Mouse (Mus musculus) cerebellum, adult 18-20 months (tissue): ENCODE data around the gene Ddc.

Experiments
- DNase-seq, 2 experiments: peaks; one replicate each; pipeline ENCODE4 v3.0.0; 2021

Ddc gene

GRCm38 (mm10) chr11:11776071-11776821 is 121.7 kb downstream of the Ddc start:
- no peak for DNase-seq

DNA sequence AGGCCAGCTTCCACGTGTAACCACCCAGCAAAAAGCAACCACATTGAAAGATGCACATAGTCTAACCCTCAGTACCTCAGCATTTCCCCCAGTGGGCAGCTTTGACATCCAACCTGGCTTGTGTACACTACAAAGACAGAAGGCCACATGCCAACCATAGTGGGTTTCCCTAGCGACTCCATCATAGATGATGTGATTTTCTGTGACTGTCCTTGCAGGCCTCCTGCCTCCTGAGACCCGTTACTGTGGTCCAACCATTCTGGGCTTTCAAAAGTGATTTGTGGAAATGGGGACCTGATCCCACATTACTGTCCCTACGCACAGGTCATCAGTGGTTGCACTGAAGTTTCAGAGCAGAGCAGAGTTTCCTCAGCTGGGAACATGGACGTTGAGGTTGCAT is 123.1 kb downstream of the Ddc start:
- DNase-seq, result no peak

DNA sequence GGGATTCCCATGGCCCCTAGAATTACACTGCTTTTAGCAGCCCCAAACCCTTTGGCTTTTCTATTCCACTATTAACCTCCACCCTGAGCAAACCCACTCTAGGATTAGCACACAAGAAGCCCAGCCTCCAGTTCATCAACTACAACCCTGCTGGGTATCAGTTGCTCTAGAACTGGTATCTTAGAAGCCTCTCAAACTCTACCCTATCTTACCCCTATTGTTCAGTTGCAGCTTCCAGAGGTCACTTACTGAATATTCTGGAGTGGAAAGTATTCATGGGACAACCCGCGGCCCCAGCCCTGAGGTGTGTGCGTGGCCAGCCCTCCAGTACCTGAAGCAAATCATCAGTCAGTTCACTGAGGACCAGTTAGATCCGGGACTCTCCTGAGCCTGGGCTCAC is 123.6 kb downstream of the Ddc start:
- no peak for DNase-seq

GRCm38 (mm10) chr11:11772196-11772595 is 125.7 kb downstream of the Ddc start:
- no peak for DNase-seq

GRCm38 (mm10) chr11:11770691-11771090 is 127.3 kb downstream of the Ddc start:
- no peak for DNase-seq

DNA sequence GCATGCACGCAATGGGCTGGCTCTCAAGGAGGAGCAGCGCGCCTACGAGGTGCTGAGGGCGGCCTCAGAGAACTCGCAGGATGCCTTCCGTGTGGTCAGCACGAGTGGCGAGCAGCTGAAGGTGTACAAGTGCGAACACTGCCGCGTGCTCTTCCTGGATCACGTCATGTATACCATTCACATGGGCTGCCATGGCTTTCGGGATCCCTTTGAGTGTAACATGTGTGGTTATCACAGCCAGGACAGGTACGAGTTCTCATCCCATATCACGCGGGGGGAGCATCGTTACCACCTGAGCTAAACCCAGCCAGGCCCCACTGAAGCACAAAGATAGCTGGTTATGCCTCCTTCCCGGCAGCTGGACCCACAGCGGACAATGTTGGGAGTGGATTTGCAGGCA is 128.7 kb downstream of the Ddc start:
- DNase-seq, result no peak

DNA sequence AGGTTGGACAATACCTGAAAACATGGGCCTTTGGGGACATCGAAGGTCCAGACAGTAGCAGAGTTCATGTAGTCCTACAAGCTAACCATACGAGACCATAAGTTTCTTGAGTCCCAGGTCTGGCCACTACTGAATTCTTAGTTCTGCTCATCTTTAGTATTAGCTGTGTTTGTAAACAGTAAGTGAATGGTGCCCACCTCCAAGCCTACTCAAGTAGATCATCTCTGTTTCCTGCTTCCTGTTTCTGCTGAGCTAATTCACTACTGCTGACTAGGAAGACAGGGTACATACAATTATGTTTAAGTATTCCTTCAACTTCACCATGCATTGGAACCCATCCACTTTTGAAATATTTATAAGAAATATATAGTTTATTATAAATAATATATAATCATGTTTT is 129.9 kb downstream of the Ddc start:
- DNase-seq, result no peak

- no peak for DNase-seq
These were observed 131.2 kb downstream of the Ddc start for GRCm38 (mm10) chr11:11766736-11767135.

DNA sequence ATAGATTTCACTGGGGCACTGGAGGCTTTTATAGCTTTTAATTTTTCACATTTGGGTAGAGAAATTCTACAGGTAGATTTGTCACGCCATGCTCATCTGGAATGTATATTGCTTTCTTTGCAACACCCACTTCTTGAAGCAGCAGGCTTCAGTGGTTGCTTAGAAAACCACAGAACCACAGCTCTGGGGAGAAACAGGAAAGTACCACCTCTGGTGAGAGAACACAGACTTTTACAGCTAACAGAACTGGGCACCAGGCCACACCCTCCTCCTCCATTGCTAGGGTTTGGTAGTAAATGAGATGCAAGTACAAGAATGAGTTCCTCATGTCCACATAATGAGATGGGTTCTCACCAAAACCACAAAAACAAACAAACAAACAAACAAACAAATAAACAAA is 131.8 kb downstream of the Ddc start:
- no peak for DNase-seq

GRCm38 (mm10) chr11:11765414-11765813 is 132.5 kb downstream of the Ddc start:
- no peak for DNase-seq
